Mouse (Mus musculus): ENCODE measurements at regions not wholly inside any gene's neighbourhood (a gene's known extent, or its start where the extent isn't known, plus 50 kb on each side); places are given as distances from the start of the nearest gene placed in this dataset.

DNA sequence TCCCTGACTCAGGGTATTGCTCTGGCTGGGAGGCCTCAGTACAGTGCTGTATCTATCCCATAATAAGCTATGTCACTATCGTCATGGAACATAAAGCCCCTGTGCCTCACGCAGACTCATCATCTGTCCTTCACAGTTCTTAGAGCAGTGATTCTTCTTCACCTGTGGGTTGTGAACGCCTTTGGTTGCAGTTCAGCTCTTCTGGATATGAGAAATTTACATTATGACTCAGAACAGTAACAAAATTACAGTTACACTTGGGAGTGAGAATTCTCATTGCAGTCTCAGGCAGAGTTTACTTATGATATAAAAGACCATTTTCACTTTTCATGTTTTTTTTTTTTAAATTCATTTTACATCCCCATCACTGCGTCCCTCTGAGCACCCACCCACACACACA is 941.4 kb downstream of the Slc4a3 start:
- DNase-seq: no peak
- no peaks in the 10 kb centered on the region for H3K27me3 ChIP-seq (ENCODE audit: insufficient read depth, low read length)
- no peaks in the 10 kb centered on the region for H3K9me3 ChIP-seq (ENCODE audit: low read length)
- no peak overlapping the region for H3K9ac ChIP-seq (replicated peaks)
- H3K36me3 ChIP-seq (replicated peaks; ENCODE audit: insufficient read depth, low read length): no peaks in the 10 kb centered on the region
- H3K4me3 ChIP-seq (ENCODE audit: low read depth, low read length): no peak overlapping the region
- TF ChIP-seq EP300 (IDR thresholded peaks at IDR 0.05; ENCODE audit: low read depth) (no peak), CTCF (IDR thresholded peaks at IDR 0.05; ENCODE audit: low read depth) (no peak)
- ATAC-seq: no peak
- no peak overlapping the region for H3K4me2 ChIP-seq (ENCODE audit: low read depth, low read length)
- 77% methylated on average over 4 of the region's 4 CpGs for WGBS (ENCODE audit: insufficient replicate concordance)
- no peak overlapping the region for H3K27ac ChIP-seq (ENCODE audit: low read depth)
- no peaks in the 10 kb centered on the region for H3K4me1 ChIP-seq (ENCODE audit: insufficient read depth)

DNA sequence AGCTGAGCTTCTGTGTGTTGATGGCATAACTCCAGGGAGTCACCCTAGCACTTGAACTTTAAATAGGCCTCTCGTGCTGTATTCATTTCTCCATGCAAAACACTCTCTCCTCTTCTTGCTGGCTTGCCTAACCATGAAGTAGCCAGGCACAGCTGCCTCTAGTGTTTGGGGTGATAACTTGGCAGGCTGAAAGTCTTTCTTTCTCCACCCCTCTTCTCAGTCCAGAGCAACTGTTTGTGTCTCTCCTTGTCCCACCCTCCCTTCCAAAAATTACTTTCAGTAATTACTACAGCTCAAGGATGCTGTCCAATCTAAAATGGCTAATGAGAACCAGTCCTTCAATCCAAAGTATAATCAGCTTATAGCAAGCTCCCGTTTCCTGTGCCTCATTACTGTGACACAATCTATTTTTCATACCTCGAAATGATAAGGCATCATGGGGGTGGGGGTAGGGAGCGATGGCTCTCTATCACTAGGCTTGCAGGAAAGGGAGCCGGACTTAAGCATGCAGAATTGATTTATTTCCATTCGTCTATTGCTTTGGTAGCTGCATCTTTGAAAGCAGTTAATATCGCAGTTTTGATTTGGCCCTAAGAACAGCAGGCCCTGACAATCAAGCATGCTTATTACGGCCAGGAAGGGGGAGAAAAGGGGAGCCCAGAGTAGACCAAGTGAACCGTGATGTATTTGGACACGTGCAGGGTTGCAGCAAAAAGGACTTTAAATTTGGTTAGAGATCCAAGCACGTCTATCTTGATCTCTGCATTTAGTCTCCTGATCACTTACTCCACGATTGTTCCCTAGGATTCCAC is 943.8 kb downstream of the Slc4a3 start:
- H3K9me3 ChIP-seq (ENCODE audit: low read length): no peaks in the 10 kb centered on the region
- no peaks in the 10 kb centered on the region for H3K36me3 ChIP-seq (replicated peaks; ENCODE audit: insufficient read depth, low read length)
- no peaks in the 10 kb centered on the region for H3K27me3 ChIP-seq (ENCODE audit: insufficient read depth, low read length)
- TF ChIP-seq CTCF (IDR thresholded peaks at IDR 0.05; ENCODE audit: low read depth): no peak
- TF ChIP-seq EP300 (IDR thresholded peaks at IDR 0.05; ENCODE audit: low read depth): no peak
- DNase-seq (no peak), ATAC-seq (no peak)
- WGBS (ENCODE audit: insufficient replicate concordance): 66% methylated on average over 12 of the region's 12 CpGs
- no peak overlapping the region for H3K9ac ChIP-seq (replicated peaks)
- H3K4me3 ChIP-seq (ENCODE audit: low read depth, low read length): no peak overlapping the region
- no peak overlapping the region for H3K4me2 ChIP-seq (ENCODE audit: low read depth, low read length)
- no peak overlapping the region for H3K27ac ChIP-seq (ENCODE audit: low read depth)
- H3K4me1 ChIP-seq (ENCODE audit: insufficient read depth): no peaks in the 10 kb centered on the region

DNA sequence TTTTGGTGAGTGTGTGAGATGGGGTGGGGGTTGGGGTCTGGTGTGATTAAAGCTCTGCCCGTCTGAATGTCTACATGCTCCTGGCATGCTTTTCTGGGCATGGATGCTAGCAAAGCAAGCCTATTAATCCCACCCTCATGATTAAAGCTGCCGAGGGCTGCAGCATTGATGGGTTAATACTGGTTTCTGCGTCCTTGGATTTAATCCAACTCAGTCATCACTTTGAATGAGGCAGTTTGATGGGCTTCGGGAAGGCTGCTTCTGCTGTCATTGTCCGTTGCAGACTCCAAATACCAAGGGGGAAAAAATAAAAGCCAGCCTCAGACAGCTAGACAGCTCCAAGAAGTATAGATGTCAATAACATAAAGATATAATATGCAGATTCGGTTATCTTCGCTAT is 944.7 kb downstream of the Slc4a3 start:
- DNase-seq: no peak
- Histone ChIP-seq H3K4me2 (ENCODE audit: low read depth, low read length) (no peak overlapping the region), H3K27me3 (ENCODE audit: insufficient read depth, low read length) (no peaks in the 10 kb centered on the region), H3K9ac (replicated peaks) (no peak overlapping the region), H3K4me3 (ENCODE audit: low read depth, low read length) (no peak overlapping the region), H3K9me3 (ENCODE audit: low read length) (no peaks in the 10 kb centered on the region), H3K36me3 (replicated peaks; ENCODE audit: insufficient read depth, low read length) (no peaks in the 10 kb centered on the region), H3K27ac (ENCODE audit: low read depth) (no peak overlapping the region), H3K4me1 (ENCODE audit: insufficient read depth) (no peaks in the 10 kb centered on the region)
- ATAC-seq: no peak
- TF ChIP-seq EP300 (IDR thresholded peaks at IDR 0.05; ENCODE audit: low read depth): no peak
- TF ChIP-seq CTCF (IDR thresholded peaks at IDR 0.05; ENCODE audit: low read depth): no peak
- 68% methylated on average over 7 of the region's 7 CpGs for WGBS (ENCODE audit: insufficient replicate concordance)

DNA sequence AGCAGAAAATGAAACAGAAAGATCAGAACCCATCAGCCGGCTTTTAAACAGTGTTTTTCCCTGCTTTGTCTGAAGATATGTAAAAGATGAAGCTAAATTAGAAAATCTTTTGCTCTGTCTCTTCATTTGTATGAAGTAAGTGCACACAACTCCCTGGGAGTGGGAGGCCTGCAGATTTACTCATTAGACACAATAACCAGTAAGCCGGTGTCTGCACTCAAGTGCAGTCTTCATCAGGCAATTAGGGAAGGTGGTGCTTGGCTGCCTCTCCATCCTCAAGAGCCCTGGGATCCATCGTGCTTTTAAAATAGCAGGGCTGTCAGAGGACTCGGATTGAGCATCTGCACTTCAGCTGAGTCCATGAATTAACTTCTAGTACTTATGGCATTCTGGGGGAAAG is 945.1 kb downstream of the Slc4a3 start:
- TF ChIP-seq EP300 (IDR thresholded peaks at IDR 0.05; ENCODE audit: low read depth) (no peak), CTCF (IDR thresholded peaks at IDR 0.05; ENCODE audit: low read depth) (no peak)
- Histone ChIP-seq H3K4me2 (ENCODE audit: low read depth, low read length) (no peak overlapping the region), H3K9me3 (ENCODE audit: low read length) (no peaks in the 10 kb centered on the region), H3K27ac (ENCODE audit: low read depth) (no peak overlapping the region), H3K36me3 (replicated peaks; ENCODE audit: insufficient read depth, low read length) (no peaks in the 10 kb centered on the region), H3K9ac (replicated peaks) (no peak overlapping the region), H3K27me3 (ENCODE audit: insufficient read depth, low read length) (no peaks in the 10 kb centered on the region), H3K4me1 (ENCODE audit: insufficient read depth) (no peaks in the 10 kb centered on the region), H3K4me3 (ENCODE audit: low read depth, low read length) (no peak overlapping the region)
- ATAC-seq: no peak
- WGBS (ENCODE audit: insufficient replicate concordance): 77% methylated on average over 4 of the region's 4 CpGs
- no peak for DNase-seq

DNA sequence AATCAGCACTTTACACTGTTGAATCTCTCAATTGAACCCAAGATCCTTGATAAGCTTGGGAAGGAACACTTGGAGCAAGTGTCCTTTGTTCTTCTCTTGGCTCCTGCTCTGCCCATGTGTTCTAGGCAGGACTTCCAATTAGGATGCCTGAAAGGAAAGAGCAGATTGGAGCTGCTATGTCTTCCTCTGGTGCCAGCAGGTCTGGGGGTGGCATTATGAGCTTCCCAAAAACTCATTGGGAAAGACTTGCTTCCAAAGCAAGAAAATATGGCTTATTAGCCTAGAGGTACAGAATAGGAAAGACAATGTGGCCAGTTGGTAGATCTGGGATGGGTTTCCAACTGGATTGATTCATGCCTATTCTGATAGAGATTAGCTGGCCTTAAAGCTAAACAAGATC is 959.1 kb downstream of the Slc4a3 start:
- Histone ChIP-seq H3K9me3 (ENCODE audit: low read length) (no peaks in the 10 kb centered on the region), H3K9ac (replicated peaks) (no peak overlapping the region), H3K27me3 (ENCODE audit: insufficient read depth, low read length) (no peaks in the 10 kb centered on the region), H3K4me2 (ENCODE audit: low read depth, low read length) (no peak overlapping the region), H3K36me3 (replicated peaks; ENCODE audit: insufficient read depth, low read length) (no peaks in the 10 kb centered on the region), H3K4me3 (ENCODE audit: low read depth, low read length) (no peak overlapping the region), H3K27ac (ENCODE audit: low read depth) (no peak overlapping the region), H3K4me1 (ENCODE audit: insufficient read depth) (no peaks in the 10 kb centered on the region)
- DNase-seq: no peak
- ATAC-seq: no peak
- no peak for TF ChIP-seq CTCF (IDR thresholded peaks at IDR 0.05; ENCODE audit: low read depth)
- no peak for TF ChIP-seq EP300 (IDR thresholded peaks at IDR 0.05; ENCODE audit: low read depth)

DNA sequence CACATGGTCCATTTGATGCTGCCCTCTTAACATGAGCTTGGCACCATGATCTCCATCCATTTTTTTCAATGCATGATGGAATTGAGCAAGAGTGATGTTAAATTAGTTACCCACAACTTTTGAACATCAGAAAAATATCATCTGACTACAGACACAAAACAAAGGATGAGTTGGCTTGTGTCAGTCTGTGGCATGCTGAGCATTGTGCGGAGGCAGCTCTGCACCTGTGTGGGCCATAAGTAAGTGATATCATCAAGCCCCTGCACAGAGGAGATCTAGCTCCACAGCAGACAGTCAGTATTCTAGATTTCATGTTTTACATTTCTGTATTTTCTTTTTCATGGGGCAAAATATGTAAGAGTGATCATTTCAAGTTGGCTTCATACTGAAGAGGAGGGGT is 962.8 kb downstream of the Slc4a3 start:
- Histone ChIP-seq H3K36me3 (replicated peaks; ENCODE audit: insufficient read depth, low read length) (no peaks in the 10 kb centered on the region), H3K27me3 (ENCODE audit: insufficient read depth, low read length) (no peaks in the 10 kb centered on the region), H3K4me2 (ENCODE audit: low read depth, low read length) (no peak overlapping the region), H3K27ac (ENCODE audit: low read depth) (no peak overlapping the region), H3K9me3 (ENCODE audit: low read length) (no peaks in the 10 kb centered on the region), H3K4me3 (ENCODE audit: low read depth, low read length) (no peak overlapping the region), H3K9ac (replicated peaks) (no peak overlapping the region), H3K4me1 (ENCODE audit: insufficient read depth) (no peaks in the 10 kb centered on the region)
- WGBS (ENCODE audit: insufficient replicate concordance): 100% methylated on average over 1 of the region's 1 CpGs
- no peak for ATAC-seq
- DNase-seq: no peak
- TF ChIP-seq CTCF (IDR thresholded peaks at IDR 0.05; ENCODE audit: low read depth) (no peak), EP300 (IDR thresholded peaks at IDR 0.05; ENCODE audit: low read depth) (no peak)

All from liver, postnatal 0 days (tissue).